Mouse (Mus musculus) liver, postnatal 0 days (tissue): Measurements from ENCODE around the gene Ccni.

ENCODE experiments used
- CTCF ChIP-seq: sonication (generic); IDR thresholded peaks from 2 replicates; pipeline ENCODE4 v1.5.1; 2016; ENCODE audit warnings: antibody characterized with exemption, low read depth
- EP300 ChIP-seq: IDR thresholded peaks from 2 replicates; pipeline ENCODE4 v1.6.1; 2016; ENCODE audit warnings: antibody characterized with exemption, low read depth, mild to moderate bottlenecking

GRCm38 (mm10) chr5:93198232-93198631, 8.1 kb downstream of the Ccni start:
- TF ChIP-seq CTCF = no peak
- TF ChIP-seq EP300 = no peak
